Mouse (Mus musculus) C2C12 (cell line): Measurements from ENCODE around the gene Sgpp1.

Experiments
- CEBPB ChIP-seq: IDR thresholded peaks from one replicate; pipeline ENCODE4 v1.6.1; 2011; ENCODE audit warnings: low read depth, mild to moderate bottlenecking, control low read depth, moderate library complexity
- CTCF ChIP-seq: IDR thresholded peaks from one replicate; pipeline ENCODE4 v1.5.1; 2011; ENCODE audit not compliant: control insufficient read depth, insufficient read depth, insufficient read length
- FOSL1 ChIP-seq: IDR thresholded peaks from one replicate; pipeline ENCODE4 v1.8.0; 2011; ENCODE audit warnings: mild to moderate bottlenecking, low read length; ENCODE audit not compliant: poor library complexity, insufficient read depth, severe bottlenecking
- MAX ChIP-seq: IDR thresholded peaks from one replicate; pipeline ENCODE4 v1.6.1; 2011; ENCODE audit warnings: mild to moderate bottlenecking, control low read depth
- MYOD1 ChIP-seq: IDR thresholded peaks from one replicate; pipeline ENCODE4 v1.6.1; 2011; ENCODE audit warnings: low read depth; ENCODE audit not compliant: control insufficient read depth, insufficient read length
- MYOG ChIP-seq: IDR thresholded peaks from one replicate; pipeline ENCODE4 v1.6.1; 2011; ENCODE audit not compliant: control insufficient read depth, insufficient read length; ENCODE audit errors: extremely low read depth
- USF1 ChIP-seq: IDR thresholded peaks from one replicate; pipeline ENCODE4 v1.6.1; 2011; ENCODE audit warnings: low read depth, mild to moderate bottlenecking, control low read depth, moderate library complexity

- TF ChIP-seq CTCF (no peak), USF1 (no peak), CEBPB (no peak), MYOG (no peak), MYOD1 (no peak), MAX (no peak), FOSL1 (no peak)
Observed at GRCm38 (mm10) chr12:75721941-75722340, 13.6 kb downstream of the Sgpp1 start.
